Mouse (Mus musculus) liver, embryonic 12.5 days (tissue): ENCODE data around the gene Tmem102. TPM values are rescaled to one million over a fixed set of nuclear protein-coding genes. Genes with fewer than 3 reads are reported as not detected.

Experiments
- ATAC-seq: fragments of 200-750 bp; cut with Nextera tagmentation; 2 replicates; pipeline ENCODE4 v1.8.0; 2017; ENCODE audit warnings: moderate number of reproducible peaks, mild to moderate bottlenecking, moderate library complexity
- H3K27ac ChIP-seq: fragments of 300-500 bp; sonication (generic); 2 replicates; pipeline ENCODE4 v1.5.1; 2016; ENCODE audit warnings: mild to moderate bottlenecking
- H3K27me3 ChIP-seq: fragments of 300-500 bp; sonication (generic); replicated peaks from 2 replicates; pipeline ENCODE4 v1.6.1; 2016; ENCODE audit warnings: mild to moderate bottlenecking, moderate library complexity
- H3K36me3 ChIP-seq: fragments of 300-500 bp; sonication (generic); 2 replicates; pipeline ENCODE4 v1.6.1; 2016; ENCODE audit warnings: mild to moderate bottlenecking, moderate library complexity
- H3K4me1 ChIP-seq: fragments of 300-500 bp; sonication (generic); 2 replicates; pipeline ENCODE4 v1.6.1; 2016
- H3K4me2 ChIP-seq: fragments of 300-500 bp; sonication (generic); 2 replicates; pipeline ENCODE4 v1.6.1; 2016; ENCODE audit warnings: mild to moderate bottlenecking, moderate library complexity
- H3K4me3 ChIP-seq: fragments of 300-500 bp; sonication (generic); 2 replicates; pipeline ENCODE4 v1.5.1; 2016; ENCODE audit warnings: mild to moderate bottlenecking, moderate library complexity
- H3K9ac ChIP-seq: fragments of 300-500 bp; sonication (generic); 2 replicates; pipeline ENCODE4 v1.6.1; 2016; ENCODE audit warnings: mild to moderate bottlenecking, moderate library complexity
- H3K9me3 ChIP-seq: fragments of 300-500 bp; sonication (generic); replicated peaks from 2 replicates; pipeline ENCODE4 v1.6.1; 2016; ENCODE audit warnings: mild to moderate bottlenecking, moderate library complexity
- WGBS: fragments of 180-500 bp; shearing (Covaris S2); methylation state at CpG from one replicate; pipeline ENCODE4 v1.1.7; 2016; ENCODE audit not compliant: insufficient replicate concordance; 5-methylcytosine and 5-hydroxymethylcytosine counted together
- polyA plus RNA-seq: library from polyadenylated mRNA; unstranded; fragments of >200 nt; fragmentation: Nextera tagmentation; extraction: Ambion mirVana; gene quantifications from 2 replicates; pipeline ENCODE4 v1.2.1, GENCODE M21; 2016

The Tmem102 gene
- polyA plus RNA-seq, 1 experiment from 2014 or later, result 0.72 TPM

GRCm38 (mm10) chr11:69818365-69818764 is 12.9 kb upstream of the Tmem102 start, which contains the start of gene Spem2:
Spem2 (minus strand) TSS chr11:69818465.
- no peak for ATAC-seq
- H3K27me3 ChIP-seq, result peaks cover 35% of the 10 kb centered on the region
- 67% methylated on average over 2 of the region's 2 CpGs for WGBS

GRCm38 (mm10) chr11:69816520-69816919 is 11.1 kb upstream of the Tmem102 start:
- Histone ChIP-seq H3K9ac (no peak overlapping the region), H3K4me3 (no peak overlapping the region), H3K36me3 (no peaks in the 10 kb centered on the region), H3K27me3 (peaks cover 52% of the 10 kb centered on the region), H3K4me2 (no peak overlapping the region), H3K27ac (no peak overlapping the region), H3K9me3 (no peaks in the 10 kb centered on the region), H3K4me1 (no peaks in the 10 kb centered on the region)
- ATAC-seq, result no peak
- WGBS, result 83% methylated on average over 12 of the region's 12 CpGs

More at GRCm38 (mm10) chr11:69818365-69818764, 12.9 kb upstream of the Tmem102 start, which contains the start of gene Spem2:
- Histone ChIP-seq H3K9me3 (no peaks in the 10 kb centered on the region), H3K9ac (no peak within 1 kb of the TSS), H3K36me3 (no peaks in the 10 kb centered on the region), H3K4me2 (no peak within 1 kb of the TSS), H3K4me1 (no peaks in the 10 kb centered on the region), H3K27ac (no peak within 1 kb of the TSS), H3K4me3 (no peak within 1 kb of the TSS)

DNA sequence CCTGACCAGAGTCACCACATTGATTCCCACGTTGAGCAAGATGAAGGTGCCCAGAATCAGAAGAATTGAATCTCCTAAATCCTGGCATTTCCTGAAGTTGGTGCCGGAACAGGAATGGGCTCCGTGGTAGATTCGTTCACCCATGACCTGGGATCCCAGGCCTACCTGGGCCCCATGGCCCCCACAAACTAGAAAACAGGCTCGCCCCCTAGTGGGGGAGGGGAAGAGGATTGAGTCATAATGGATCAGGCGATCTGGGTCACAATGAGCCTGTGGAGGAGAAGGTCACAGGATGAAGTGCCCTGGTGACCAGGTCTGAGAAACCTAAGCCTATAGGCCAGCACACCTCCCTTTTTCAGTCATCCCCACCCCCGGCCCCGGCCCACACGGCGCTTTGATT is 9.7 kb upstream of the Tmem102 start, which contains the start of gene Gm39566:
Gene Gm39566 (minus strand): TSS at position 144 of the 400 bp plus-strand sequence.
- Histone ChIP-seq H3K36me3 (no peaks in the 10 kb centered on the region), H3K4me1 (no peaks in the 10 kb centered on the region), H3K4me3 (no peak within 1 kb of the TSS), H3K27ac (no peak within 1 kb of the TSS), H3K4me2 (no peak within 1 kb of the TSS), H3K27me3 (peaks cover 66% of the 10 kb centered on the region), H3K9me3 (no peaks in the 10 kb centered on the region), H3K9ac (no peak within 1 kb of the TSS)
- ATAC-seq, result no peak
- 56% methylated on average over 10 of the region's 10 CpGs for WGBS

GRCm38 (mm10) chr11:69810280-69810679 is 4.9 kb upstream of the Tmem102 start:
- Histone ChIP-seq H3K36me3 (no peaks in the 10 kb centered on the region), H3K9ac (no peak overlapping the region), H3K27me3 (peaks cover 73% of the 10 kb centered on the region), H3K4me1 (no peaks in the 10 kb centered on the region), H3K4me3 (no peak overlapping the region), H3K27ac (no peak overlapping the region), H3K9me3 (0 out of 2 replicates have a peak, but pooled peaks cover 5% of the 10 kb centered on the region), H3K4me2 (no peak overlapping the region)
- ATAC-seq, result no peak

- WGBS, result 71% methylated on average over 2 of the region's 2 CpGs
- H3K27me3 ChIP-seq, result peaks cover 79% of the 10 kb centered on the region
- H3K4me3 ChIP-seq, result no peak overlapping the region
- ATAC-seq, result no peak
- H3K9me3 ChIP-seq, result 0 out of 2 replicates have a peak, but pooled peaks cover 5% of the 10 kb centered on the region
- peaks cover 25% of the 10 kb centered on the region for H3K4me1 ChIP-seq
- no peak overlapping the region for H3K27ac ChIP-seq
- H3K4me2 ChIP-seq, result no peak overlapping the region
- no peak overlapping the region for H3K9ac ChIP-seq
- no peaks in the 10 kb centered on the region for H3K36me3 ChIP-seq
Measured at GRCm38 (mm10) chr11:69807641-69808040, 2.2 kb upstream of the Tmem102 start.

GRCm38 (mm10) chr11:69806378-69806777 is 954 bp upstream of the Tmem102 start:
- Histone ChIP-seq H3K4me1 (peaks cover 37% of the 10 kb centered on the region), H3K9ac (no peak overlapping the region), H3K9me3 (0 out of 2 replicates have a peak, but pooled peaks cover 5% of the 10 kb centered on the region), H3K27me3 (peaks cover 80% of the 10 kb centered on the region), H3K36me3 (no peaks in the 10 kb centered on the region), H3K4me2 (no peak overlapping the region), H3K4me3 (no peak overlapping the region), H3K27ac (no peak overlapping the region)
- 66% methylated on average over 4 of the region's 4 CpGs for WGBS
- ATAC-seq, result no peak

DNA sequence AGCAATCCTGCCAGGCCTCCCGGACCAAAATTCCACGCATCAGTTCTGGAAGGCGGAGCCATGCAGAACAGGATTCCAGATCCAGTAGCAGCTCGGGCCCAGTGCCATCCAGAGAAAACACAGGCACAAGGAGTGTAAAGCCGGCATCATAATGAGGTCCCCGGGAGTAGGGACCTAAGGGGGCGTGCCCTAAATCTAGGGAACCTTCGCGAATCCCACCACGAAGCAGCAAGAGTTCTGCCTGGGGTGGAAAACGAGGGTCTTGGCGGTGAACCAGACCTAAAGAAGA is 828 bp downstream of the Tmem102 start:
- H3K27ac ChIP-seq, result no peak overlapping the region

GRCm38 (mm10) chr11:69803786-69804651 is 1.4 kb downstream of the Tmem102 start:
- Histone ChIP-seq H3K4me3 (peak overlapping the region; percentile 57), H3K9ac (peak overlapping the region; percentile 53), H3K27ac (peak overlapping the region; percentile 17; the same call in 1 of the 2 replicates), H3K4me1 (peaks cover 53% of the 10 kb centered on the region), H3K27me3 (peaks cover 91% of the 10 kb centered on the region), H3K4me2 (peak overlapping the region; percentile 70), H3K9me3 (0 out of 2 replicates have a peak, but pooled peaks cover 5% of the 10 kb centered on the region), H3K36me3 (no peaks in the 10 kb centered on the region)
- ATAC-seq, result peak; percentile 78
- WGBS, result 3% methylated on average over 60 of the region's 60 CpGs

More for the DNA sequence above, 828 bp downstream of the Tmem102 start:
- Histone ChIP-seq H3K4me1 (peaks cover 53% of the 10 kb centered on the region), H3K9ac (no peak overlapping the region), H3K4me2 (peak overlapping the region; percentile 70), H3K27me3 (peaks cover 86% of the 10 kb centered on the region), H3K4me3 (peak overlapping the region; percentile 57; the same call in 1 of the 2 replicates), H3K36me3 (no peaks in the 10 kb centered on the region), H3K9me3 (0 out of 2 replicates have a peak, but pooled peaks cover 5% of the 10 kb centered on the region)
- no peak for ATAC-seq
- WGBS, result 15% methylated on average over 12 of the region's 12 CpGs

DNA sequence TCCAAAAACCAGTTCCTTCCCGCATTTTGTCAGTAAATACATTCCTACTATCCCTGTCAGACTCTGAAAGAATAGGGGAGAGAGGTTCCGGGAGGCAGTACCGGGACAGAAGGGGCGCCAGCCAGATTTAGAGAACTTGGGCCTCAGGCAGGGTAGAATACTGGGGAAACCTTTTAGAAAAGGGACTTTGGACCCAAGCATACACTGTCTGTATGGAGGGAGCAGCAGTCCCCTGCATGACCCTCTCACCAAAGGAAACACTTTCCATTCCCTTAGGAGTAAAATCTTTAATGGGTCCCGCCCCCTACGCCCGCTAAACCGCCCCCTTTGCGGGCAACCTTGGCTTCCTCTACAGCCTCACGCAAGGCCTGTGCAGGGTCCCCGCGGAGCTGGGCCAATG is 2.1 kb downstream of the Tmem102 start:
- peak overlapping the region; percentile 57 for H3K4me3 ChIP-seq
- H3K9me3 ChIP-seq, result 0 out of 2 replicates have a peak, but pooled peaks cover 5% of the 10 kb centered on the region
- 4% methylated on average over 12 of the region's 12 CpGs for WGBS
- ATAC-seq, result peak; percentile 31
- no peaks in the 10 kb centered on the region for H3K36me3 ChIP-seq
- peak overlapping the region; percentile 70 for H3K4me2 ChIP-seq
- H3K4me1 ChIP-seq, result peaks cover 53% of the 10 kb centered on the region
- H3K27ac ChIP-seq, result no peak overlapping the region
- H3K27me3 ChIP-seq, result peaks cover 98% of the 10 kb centered on the region
- peak overlapping the region; percentile 53 for H3K9ac ChIP-seq

- Histone ChIP-seq H3K4me1 (peaks cover 53% of the 10 kb centered on the region), H3K4me3 (peak overlapping the region; percentile 57), H3K36me3 (no peaks in the 10 kb centered on the region), H3K9ac (peak overlapping the region; percentile 57), H3K27me3 (peaks cover 100% of the 10 kb centered on the region), H3K4me2 (peak overlapping the region; percentile 70), H3K9me3 (0 out of 2 replicates have a peak, but pooled peaks cover 5% of the 10 kb centered on the region), H3K27ac (no peak overlapping the region)
- 0 out of 2 replicates have a peak, but pooled peaks have one; percentile 33 for ATAC-seq
- WGBS, result under 1% methylated on average over 33 of the region's 33 CpGs
Measured at GRCm38 (mm10) chr11:69802648-69803105, 2.7 kb downstream of the Tmem102 start.

DNA sequence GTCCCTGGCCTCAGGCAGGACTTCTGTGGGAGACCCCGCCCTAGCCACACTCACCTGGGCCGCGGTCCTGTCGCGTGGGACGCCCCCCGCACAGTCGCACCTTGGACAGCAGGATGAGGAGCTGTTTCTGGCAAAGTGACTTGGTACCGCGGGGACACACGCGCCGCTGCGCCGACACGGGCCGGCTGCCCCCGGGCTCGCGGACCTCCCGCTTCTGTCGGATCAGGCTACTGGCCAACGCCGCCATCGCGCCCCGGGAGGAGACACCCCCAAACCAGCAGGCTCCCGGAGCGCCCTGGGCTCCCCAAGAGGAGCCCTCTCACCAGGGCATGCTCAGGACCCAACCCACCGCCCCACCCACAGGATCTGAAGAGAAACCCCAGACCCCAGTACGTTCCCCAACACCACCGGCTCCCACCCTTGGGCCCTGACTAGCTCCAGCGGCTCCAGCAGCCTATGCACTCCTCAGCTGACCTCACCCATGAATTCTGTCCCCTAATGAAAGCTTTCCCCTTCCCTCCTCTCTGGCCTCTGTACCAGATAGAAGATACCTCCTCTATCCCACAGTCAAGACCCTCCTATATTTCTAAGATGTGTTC is 3.9 kb downstream of the Tmem102 start, which contains the start of gene Fgf11:
Gene Fgf11 (minus strand): TSS at position 479 of the 599 bp plus-strand sequence.
- peaks cover 100% of the 10 kb centered on the region for H3K27me3 ChIP-seq

More for the DNA sequence above, 3.9 kb downstream of the Tmem102 start, which contains the start of gene Fgf11:
- WGBS, result 4% methylated on average over 33 of the region's 33 CpGs
- H3K36me3 ChIP-seq, result no peaks in the 10 kb centered on the region
- H3K4me3 ChIP-seq, result peak within 1 kb of the TSS; percentile 57
- peaks cover 53% of the 10 kb centered on the region for H3K4me1 ChIP-seq
- ATAC-seq, result no peak
- no peak within 1 kb of the TSS for H3K27ac ChIP-seq
- peak within 1 kb of the TSS; percentile 57 for H3K9ac ChIP-seq
- peak within 1 kb of the TSS; percentile 70 for H3K4me2 ChIP-seq
- 0 out of 2 replicates have a peak, but pooled peaks cover 3% of the 10 kb centered on the region for H3K9me3 ChIP-seq
